Mouse (Mus musculus): ENCODE measurements around the gene St7.

GRCm38 (mm10) chr6:17692647-17693046, at the start of gene St7:
- TF ChIP-seq POLR2A (IDR thresholded peaks at IDR 0.05; ENCODE audit: low read depth, low read length) (no peak), CTCF (IDR thresholded peaks at IDR 0.05; ENCODE audit: borderline replicate concordance, insufficient read depth, low read length) (no peak)

Measured in embryonic fibroblast, embryonic 13.5 days (primary cell).